Mouse (Mus musculus): ENCODE data around the gene Ypel1. TPM values are rescaled to one million over a fixed set of nuclear protein-coding genes. Genes with fewer than 3 reads are reported as not detected.

Ypel1 gene
- polyA plus RNA-seq, 1 experiment = 32.6 TPM

DNA sequence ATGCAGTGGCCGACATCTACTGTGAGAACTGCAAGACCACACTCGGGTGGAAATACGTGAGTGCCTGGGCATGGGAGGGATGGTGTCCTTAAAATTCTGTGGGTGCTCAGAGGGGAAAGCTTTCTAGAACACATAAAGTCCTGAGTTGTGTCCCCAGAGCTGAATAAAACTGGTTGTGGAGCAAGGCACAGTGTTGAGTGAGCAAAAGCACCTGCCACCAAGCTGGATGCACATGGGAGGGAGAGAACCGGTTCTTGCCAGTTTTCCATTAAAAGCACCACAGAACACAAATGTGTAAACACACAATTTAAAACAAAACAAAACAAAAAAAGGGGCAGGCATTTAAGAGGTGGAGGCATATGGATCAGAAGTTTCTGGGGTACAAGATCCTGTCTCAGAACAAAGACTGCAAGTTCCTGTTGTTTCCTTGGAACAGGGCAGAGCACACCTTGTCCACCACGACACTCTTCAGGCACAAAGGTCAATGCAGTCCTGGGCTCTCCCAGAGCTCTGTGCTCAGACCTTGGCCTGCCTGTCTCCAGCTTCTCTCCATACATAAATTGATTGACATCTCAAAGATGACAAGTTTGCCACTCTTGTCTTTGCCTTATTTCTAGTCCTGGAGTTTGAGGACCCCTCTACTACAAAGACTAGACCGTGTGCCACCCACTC, 12.8 kb downstream of the Ypel1 start:
- peaks cover 2% of the 10 kb centered on the region for H3K4me1 ChIP-seq (ENCODE audit: control insufficient read depth, insufficient read depth, low read length)
- H3K27ac ChIP-seq (ENCODE audit: insufficient read depth, low read length) = no peak overlapping the region
- no peak overlapping the region for H3K4me3 ChIP-seq (ENCODE audit: insufficient read depth, low read length)
- no peak for TF ChIP-seq POLR2A (IDR thresholded peaks at IDR 0.05; ENCODE audit: extremely low read depth, insufficient read depth, low read length)
- no peak for TF ChIP-seq CTCF (IDR thresholded peaks at IDR 0.05; ENCODE audit: extremely low read depth, insufficient read depth, low read length)

- TF ChIP-seq CTCF (IDR thresholded peaks at IDR 0.05; ENCODE audit: extremely low read depth, insufficient read depth, low read length) (no peak), POLR2A (IDR thresholded peaks at IDR 0.05; ENCODE audit: extremely low read depth, insufficient read depth, low read length) (no peak)
- Histone ChIP-seq H3K4me1 (ENCODE audit: control insufficient read depth, insufficient read depth, low read length) (peaks cover 4% of the 10 kb centered on the region), H3K4me3 (ENCODE audit: insufficient read depth, low read length) (no peak overlapping the region), H3K27ac (ENCODE audit: insufficient read depth, low read length) (no peak overlapping the region)
Observed at GRCm38 (mm10) chr16:17085636-17086035, 16.1 kb downstream of the Ypel1 start.

DNA sequence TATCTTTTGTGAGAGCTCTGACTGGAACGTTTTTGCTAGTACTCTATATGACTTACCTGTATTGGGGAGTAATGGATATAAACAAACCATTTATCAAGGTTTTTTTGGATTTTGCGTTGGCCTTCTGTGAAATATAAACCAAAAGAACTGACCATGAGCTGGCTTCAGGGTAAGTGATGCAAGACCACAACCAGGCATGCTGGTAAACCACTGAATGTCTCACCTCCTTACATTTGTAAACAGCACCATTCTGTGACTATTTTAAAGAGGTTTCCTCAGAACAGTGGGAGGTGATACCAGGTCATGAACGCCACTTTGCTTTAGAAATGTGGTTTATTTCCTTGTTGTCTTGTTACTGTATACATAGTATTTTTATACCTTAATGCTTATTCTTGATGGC, 16.7 kb downstream of the Ypel1 start:
- no peak for TF ChIP-seq CTCF (IDR thresholded peaks at IDR 0.05; ENCODE audit: extremely low read depth, insufficient read depth, low read length)
- TF ChIP-seq POLR2A (IDR thresholded peaks at IDR 0.05; ENCODE audit: extremely low read depth, insufficient read depth, low read length) = no peak
- Histone ChIP-seq H3K4me1 (ENCODE audit: control insufficient read depth, insufficient read depth, low read length) (peaks cover 4% of the 10 kb centered on the region), H3K27ac (ENCODE audit: insufficient read depth, low read length) (no peak overlapping the region), H3K4me3 (ENCODE audit: insufficient read depth, low read length) (no peak overlapping the region)

DNA sequence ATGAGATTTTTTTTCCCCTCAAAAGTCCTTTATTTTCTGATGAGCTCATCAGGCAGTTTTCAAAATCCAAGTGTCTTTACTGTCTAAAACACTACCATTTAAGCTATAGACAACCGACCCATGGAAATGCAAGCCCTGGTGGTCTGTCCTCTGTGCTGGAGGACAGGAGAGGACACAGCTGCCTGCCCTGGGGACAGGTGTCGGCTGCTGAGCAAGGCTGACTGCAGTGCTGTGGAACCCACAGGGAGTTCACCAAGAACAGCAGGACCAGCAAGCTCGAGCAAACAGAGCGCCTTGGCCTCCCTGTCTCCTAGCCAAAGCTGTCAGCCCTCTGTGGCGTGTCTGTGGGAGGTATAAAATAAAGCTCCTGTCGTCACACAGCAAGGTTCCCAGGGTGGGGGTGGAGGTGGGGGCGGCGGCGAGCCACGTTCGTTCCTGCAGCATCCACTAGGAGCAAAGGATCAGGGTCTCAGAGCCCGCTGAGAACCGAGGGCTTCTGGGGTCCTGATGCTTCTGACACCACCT, 17.2 kb downstream of the Ypel1 start:
- Histone ChIP-seq H3K4me3 (ENCODE audit: insufficient read depth, low read length) (no peak overlapping the region), H3K4me1 (ENCODE audit: control insufficient read depth, insufficient read depth, low read length) (peaks cover 4% of the 10 kb centered on the region), H3K27ac (ENCODE audit: insufficient read depth, low read length) (0 out of 2 replicates have a peak overlapping the region, but pooled peaks have one; percentile 85)
- peak; percentile 31; the same call in 1 of the 2 replicates for TF ChIP-seq POLR2A (IDR thresholded peaks at IDR 0.05; ENCODE audit: extremely low read depth, insufficient read depth, low read length)
- no peak for TF ChIP-seq CTCF (IDR thresholded peaks at IDR 0.05; ENCODE audit: extremely low read depth, insufficient read depth, low read length)

DNA sequence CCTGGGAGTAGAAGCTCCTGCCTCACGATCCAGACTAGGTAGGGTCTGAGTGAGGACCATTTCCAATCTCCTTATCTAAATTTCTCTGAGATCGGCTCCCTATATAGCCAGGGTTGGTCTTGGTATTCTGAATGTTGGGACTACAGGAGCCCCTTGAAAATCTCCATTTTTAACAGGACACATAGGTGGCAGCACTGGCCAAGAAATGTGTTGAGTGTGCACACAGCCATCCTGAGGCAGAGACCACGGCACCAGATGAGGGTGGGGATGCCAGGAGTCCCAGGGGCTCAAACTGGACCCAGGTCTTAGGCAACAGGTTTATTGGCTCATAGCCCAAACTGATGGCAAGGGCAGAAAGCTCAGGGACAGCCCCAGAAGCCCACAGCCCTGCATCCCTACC, 18.9 kb downstream of the Ypel1 start:
- TF ChIP-seq CTCF (IDR thresholded peaks at IDR 0.05; ENCODE audit: extremely low read depth, insufficient read depth, low read length) (peak; percentile 26), POLR2A (IDR thresholded peaks at IDR 0.05; ENCODE audit: extremely low read depth, insufficient read depth, low read length) (no peak)
- Histone ChIP-seq H3K4me1 (ENCODE audit: control insufficient read depth, insufficient read depth, low read length) (peaks cover 4% of the 10 kb centered on the region), H3K27ac (ENCODE audit: insufficient read depth, low read length) (no peak overlapping the region), H3K4me3 (ENCODE audit: insufficient read depth, low read length) (no peak overlapping the region)

- no peak for TF ChIP-seq POLR2A (IDR thresholded peaks at IDR 0.05; ENCODE audit: extremely low read depth, insufficient read depth, low read length)
- TF ChIP-seq CTCF (IDR thresholded peaks at IDR 0.05; ENCODE audit: extremely low read depth, insufficient read depth, low read length) = no peak
- no peak overlapping the region for H3K27ac ChIP-seq (ENCODE audit: insufficient read depth, low read length)
- no peak overlapping the region for H3K4me3 ChIP-seq (ENCODE audit: insufficient read depth, low read length)
- H3K4me1 ChIP-seq (ENCODE audit: control insufficient read depth, insufficient read depth, low read length) = no peaks in the 10 kb centered on the region
Observed at GRCm38 (mm10) chr16:17096938-17097337, 27.4 kb downstream of the Ypel1 start.

- H3K4me3 ChIP-seq (ENCODE audit: insufficient read depth, low read length) = no peak overlapping the region
Observed at GRCm38 (mm10) chr16:17102630-17103220, 33.2 kb downstream of the Ypel1 start.

DNA sequence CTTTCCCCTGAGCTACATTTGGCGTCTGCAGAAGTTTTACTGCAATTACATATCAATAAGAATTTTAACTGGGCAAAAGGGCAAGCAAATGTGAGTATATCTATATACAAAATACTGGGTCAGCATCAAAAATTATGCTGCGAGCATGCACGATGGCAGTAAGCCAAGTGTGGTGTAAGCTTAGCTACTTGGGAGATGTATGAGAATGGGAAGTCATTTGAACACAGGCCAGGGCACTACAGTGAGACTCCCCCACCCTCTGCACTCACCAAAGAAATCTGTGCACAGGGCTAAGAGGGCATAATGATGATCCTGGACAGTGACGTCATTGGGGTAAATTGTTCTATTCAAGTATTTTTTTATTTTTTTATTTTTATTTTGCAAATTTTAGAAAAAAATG, 35.1 kb downstream of the Ypel1 start:
- no peaks in the 10 kb centered on the region for H3K4me1 ChIP-seq (ENCODE audit: control insufficient read depth, insufficient read depth, low read length)
- no peak for TF ChIP-seq CTCF (IDR thresholded peaks at IDR 0.05; ENCODE audit: extremely low read depth, insufficient read depth, low read length)
- TF ChIP-seq POLR2A (IDR thresholded peaks at IDR 0.05; ENCODE audit: extremely low read depth, insufficient read depth, low read length) = no peak

More at GRCm38 (mm10) chr16:17102630-17103220, 33.2 kb downstream of the Ypel1 start:
- H3K27ac ChIP-seq (ENCODE audit: insufficient read depth, low read length) = no peak overlapping the region
- TF ChIP-seq CTCF (IDR thresholded peaks at IDR 0.05; ENCODE audit: extremely low read depth, insufficient read depth, low read length) = no peak
- no peak for TF ChIP-seq POLR2A (IDR thresholded peaks at IDR 0.05; ENCODE audit: extremely low read depth, insufficient read depth, low read length)
- H3K4me1 ChIP-seq (ENCODE audit: control insufficient read depth, insufficient read depth, low read length) = no peaks in the 10 kb centered on the region

DNA sequence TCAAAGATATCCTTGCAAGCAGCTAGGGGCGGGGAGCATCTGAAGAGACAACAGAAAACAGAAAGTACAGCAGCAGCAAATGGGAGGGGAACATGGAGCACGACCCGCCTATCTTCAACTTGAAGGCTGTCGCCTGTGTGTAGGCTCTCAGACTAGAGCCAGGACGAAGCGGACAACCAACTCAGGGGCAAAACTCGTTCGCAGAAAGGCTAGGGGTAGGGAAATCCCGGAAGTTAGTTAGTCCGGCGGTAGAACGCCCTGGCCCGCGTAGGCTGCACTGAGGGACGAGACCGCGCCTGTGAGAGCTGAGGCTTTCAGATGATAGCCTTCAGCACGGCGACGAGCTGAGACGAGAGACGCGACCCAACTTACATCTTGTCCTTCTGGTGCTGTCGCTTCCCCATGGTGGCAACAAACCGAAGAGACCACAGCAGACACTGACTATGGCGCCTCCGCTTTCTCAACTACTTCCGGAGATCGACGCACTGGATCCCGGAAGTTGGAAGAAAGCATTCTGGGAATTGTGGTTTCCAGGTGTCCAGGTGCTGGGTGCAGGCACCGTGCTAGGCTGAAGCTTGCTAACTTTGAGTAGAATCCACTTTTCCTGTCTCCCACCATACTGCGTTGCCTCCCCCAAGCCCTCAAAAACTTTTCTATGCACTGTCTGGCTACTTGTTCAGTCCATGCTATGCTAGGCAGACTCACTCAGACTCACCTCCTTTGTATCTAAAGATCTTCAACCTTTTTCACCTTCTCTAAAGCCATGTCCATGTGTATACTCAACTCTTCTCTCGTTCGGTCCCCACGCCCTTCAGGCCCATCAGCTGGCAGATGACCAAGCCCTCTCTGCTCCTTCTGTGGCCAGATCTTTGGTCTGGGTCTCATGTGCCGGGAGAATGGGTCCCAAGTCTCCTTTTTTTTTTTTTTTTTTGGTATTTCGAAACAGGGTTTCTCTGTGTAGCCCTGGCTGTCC, 41.6 kb downstream of the Ypel1 start, which contains the start of gene Ppil2:
Ppil2 (minus strand) TSS at position 487 of the 973 bp plus-strand sequence.
- Histone ChIP-seq H3K4me3 (ENCODE audit: insufficient read depth, low read length) (peak within 1 kb of the TSS; percentile 86), H3K4me1 (ENCODE audit: control insufficient read depth, insufficient read depth, low read length) (peaks cover 3% of the 10 kb centered on the region; the same call in 1 of the 2 replicates), H3K27ac (ENCODE audit: insufficient read depth, low read length) (no peak within 1 kb of the TSS)
- TF ChIP-seq CTCF (IDR thresholded peaks at IDR 0.05; ENCODE audit: extremely low read depth, insufficient read depth, low read length) = no peak
- TF ChIP-seq POLR2A (IDR thresholded peaks at IDR 0.05; ENCODE audit: extremely low read depth, insufficient read depth, low read length) = peak; percentile 94

More for the DNA sequence above, 35.1 kb downstream of the Ypel1 start:
- Histone ChIP-seq H3K4me3 (ENCODE audit: insufficient read depth, low read length) (no peak overlapping the region), H3K27ac (ENCODE audit: insufficient read depth, low read length) (no peak overlapping the region)
